Mouse (Mus musculus): ENCODE measurements at regions not wholly inside any gene's neighbourhood (a gene's known extent, or its start where the extent isn't known, plus 50 kb on each side); places are given as distances from the start of the nearest gene placed in this dataset.

GRCm38 (mm10) chr11:84729189-84729588 lies 90.1 kb downstream of the Mrm1 start:
- TF ChIP-seq CTCF (IDR thresholded peaks at IDR 0.05; ENCODE audit: borderline replicate concordance, insufficient read depth, low read depth, low read length): no peak
- TF ChIP-seq POLR2A (IDR thresholded peaks at IDR 0.05; ENCODE audit: borderline replicate concordance, insufficient read depth, low read length): no peak
